Mouse (Mus musculus) testis, adult 2 months (tissue): ENCODE data around the gene Synpo2.

Experiments used
- CTCF ChIP-seq: fragments of 200-500 bp; IDR thresholded peaks from 2 replicates; pipeline ENCODE4 v1.5.1; 2012; ENCODE audit warnings: low read depth, mild to moderate bottlenecking, inconsistent platforms, low read length, moderate library complexity; ENCODE audit not compliant: control insufficient read depth, insufficient read depth, insufficient replicate concordance
- POLR2A ChIP-seq: fragments of 200-500 bp; IDR thresholded peaks from 2 replicates; pipeline ENCODE4 v1.6.1; 2012; ENCODE audit warnings: low read depth, mild to moderate bottlenecking, inconsistent platforms, low read length, moderate library complexity; ENCODE audit not compliant: control insufficient read depth

GRCm38 (mm10) chr3:123145942-123146341, 90.0 kb downstream of the Synpo2 start:
- no peak for TF ChIP-seq CTCF
- TF ChIP-seq POLR2A = no peak
